Mouse (Mus musculus): ENCODE data around the gene Tdpoz3. TPM values are rescaled to one million over a fixed set of nuclear protein-coding genes. Genes with fewer than 3 reads are reported as not detected.

Gene Tdpoz3
- not detected for polyA plus RNA-seq (2014; fragmentation: Illumina TruSeq; extraction: RNeasy Lipid Tissue Mini Kit (QIAGEN cat#74804); ENCODE audit: low read depth, low replicate concordance)

DNA sequence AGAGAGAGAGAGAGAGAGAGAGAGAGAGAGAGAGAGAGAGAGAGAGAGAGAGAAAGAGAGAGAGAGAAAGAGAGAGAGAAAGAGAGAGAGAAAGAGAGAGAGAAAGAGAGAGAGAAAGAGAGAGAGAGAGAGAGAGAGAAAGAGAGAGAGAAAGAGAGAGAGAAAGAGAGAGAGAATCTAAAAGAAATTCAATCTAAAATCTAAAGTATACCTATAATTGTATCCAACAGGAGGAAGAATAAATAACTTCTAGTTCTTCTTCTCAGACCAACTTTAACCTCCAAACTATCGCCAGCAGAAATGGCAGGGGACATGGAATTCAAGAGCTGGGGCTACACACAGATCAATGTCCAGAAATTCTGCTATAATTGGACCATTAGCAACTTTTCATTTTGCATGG is at the start of gene Tdpoz3:
TSS of gene Tdpoz3 (plus strand) at position 301 of the 400 bp plus-strand sequence.

DNA sequence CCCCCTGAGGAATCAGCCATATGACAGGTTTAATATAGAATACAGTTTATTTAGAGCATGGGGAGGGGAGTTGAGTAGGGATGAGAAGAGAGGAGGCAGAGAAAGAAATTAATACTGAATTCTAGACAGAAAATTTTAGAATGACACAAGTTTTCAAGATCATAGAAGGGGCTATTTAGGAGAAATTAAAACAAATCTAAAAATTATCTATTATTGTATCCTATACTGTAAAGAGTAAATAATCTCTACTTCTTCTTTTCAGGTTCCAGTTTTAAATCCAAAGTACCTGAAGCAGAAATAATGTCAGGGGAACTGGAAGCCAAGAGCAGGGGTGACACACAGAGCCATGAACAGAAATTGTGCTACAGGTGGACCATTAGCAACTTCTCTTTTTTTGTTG is 29.7 kb upstream of the Tdpoz3 start, which contains the start of gene Tdpoz4:
TSS of gene Tdpoz4 (plus strand) at position 301 of the 400 bp plus-strand sequence.

Other genes with a start within 250 kb of the Tdpoz3 start
- not detected for gene Tdpoz2, start 173.3 kb upstream of the Tdpoz3 start, polyA plus RNA-seq (2014; fragmentation: Illumina TruSeq; extraction: RNeasy Lipid Tissue Mini Kit (QIAGEN cat#74804); ENCODE audit: low read depth, low replicate concordance)
- not detected for gene Tdpoz1, start 149.7 kb upstream of the Tdpoz3 start, polyA plus RNA-seq (2014; fragmentation: Illumina TruSeq; extraction: RNeasy Lipid Tissue Mini Kit (QIAGEN cat#74804); ENCODE audit: low read depth, low replicate concordance)
- gene Gm37596, start 132.9 kb upstream of the Tdpoz3 start, polyA plus RNA-seq (2014; fragmentation: Illumina TruSeq; extraction: RNeasy Lipid Tissue Mini Kit (QIAGEN cat#74804); ENCODE audit: low read depth, low replicate concordance): not detected
- not detected for gene Gm5773, start 53.0 kb upstream of the Tdpoz3 start, polyA plus RNA-seq (2014; fragmentation: Illumina TruSeq; extraction: RNeasy Lipid Tissue Mini Kit (QIAGEN cat#74804); ENCODE audit: low read depth, low replicate concordance)
- gene Tdpoz4, start 29.6 kb upstream of the Tdpoz3 start, polyA plus RNA-seq (2014; fragmentation: Illumina TruSeq; extraction: RNeasy Lipid Tissue Mini Kit (QIAGEN cat#74804); ENCODE audit: low read depth, low replicate concordance): not detected
- not detected for gene Gm9117, start 117.5 kb downstream of the Tdpoz3 start, polyA plus RNA-seq (2014; fragmentation: Illumina TruSeq; extraction: RNeasy Lipid Tissue Mini Kit (QIAGEN cat#74804); ENCODE audit: low read depth, low replicate concordance)
- not detected for gene Tdpoz5, start 135.3 kb downstream of the Tdpoz3 start, polyA plus RNA-seq (2014; fragmentation: Illumina TruSeq; extraction: RNeasy Lipid Tissue Mini Kit (QIAGEN cat#74804); ENCODE audit: low read depth, low replicate concordance)
- not detected for gene Gm9125, start 228.9 kb downstream of the Tdpoz3 start, polyA plus RNA-seq (2014; fragmentation: Illumina TruSeq; extraction: RNeasy Lipid Tissue Mini Kit (QIAGEN cat#74804); ENCODE audit: low read depth, low replicate concordance)
- gene Gm10697, start 246.6 kb downstream of the Tdpoz3 start, polyA plus RNA-seq (2014; fragmentation: Illumina TruSeq; extraction: RNeasy Lipid Tissue Mini Kit (QIAGEN cat#74804); ENCODE audit: low read depth, low replicate concordance): not detected

All from adipose tissue, adult 10 weeks (tissue).